Mouse (Mus musculus) 3134 (cell line): ENCODE measurements around the gene Myo1a.
"Not testable (repeated sequence)": the region's sequence is repeated elsewhere in the genome, so short reads cannot be mapped to it uniquely, and the experiment has no call there.

Experiments
- DNase-seq: peaks from one replicate; pipeline ENCODE4 v3.0.0-alpha.2; 2011; ENCODE audit warnings: low spot score; ENCODE audit not compliant: insufficient read length; ENCODE audit errors: extremely low read depth

The Myo1a gene

GRCm38 (mm10) chr10:127704766-127705220 lies at the start of gene Myo1a:
Gene Myo1a, plus strand, starts transcription at chr10:127705170.
- DNase-seq, result no peak

GRCm38 (mm10) chr10:127657617-127658016 lies 47.4 kb upstream of the Myo1a start:
- not testable (repeated sequence) for DNase-seq

- DNase-seq, result no peak
These were observed 46.9 kb upstream of the Myo1a start for GRCm38 (mm10) chr10:127658076-127658475.

- DNase-seq, result no peak
These were observed 45.4 kb upstream of the Myo1a start for GRCm38 (mm10) chr10:127659551-127659950.

- DNase-seq, result no peak
These were observed 43.6 kb upstream of the Myo1a start for GRCm38 (mm10) chr10:127661291-127661914.

GRCm38 (mm10) chr10:127661915-127662663 lies 42.9 kb upstream of the Myo1a start:
- DNase-seq, result peak; percentile 75

GRCm38 (mm10) chr10:127662666-127663253 lies 42.2 kb upstream of the Myo1a start:
- DNase-seq, result peak; percentile 61

GRCm38 (mm10) chr10:127663590-127663989 lies 41.4 kb upstream of the Myo1a start:
- no peak for DNase-seq

GRCm38 (mm10) chr10:127664166-127664565 lies 40.8 kb upstream of the Myo1a start:
- DNase-seq, result no peak

- no peak for DNase-seq
These were observed 40.1 kb upstream of the Myo1a start for GRCm38 (mm10) chr10:127664891-127665290.

- DNase-seq, result peak; percentile 47
These were observed 39.4 kb upstream of the Myo1a start for GRCm38 (mm10) chr10:127665366-127666181.

GRCm38 (mm10) chr10:127666501-127667268 lies 38.3 kb upstream of the Myo1a start, which contains the start of gene Nemp1:
Gene Nemp1, plus strand, starts transcription at chr10:127666901.
- DNase-seq, result peak; percentile 98

- peak; percentile 98 for DNase-seq
These were observed 37.5 kb upstream of the Myo1a start for GRCm38 (mm10) chr10:127667269-127668092.

- peak; percentile 94 for DNase-seq
These were observed 36.6 kb upstream of the Myo1a start, which contains the start of gene Nab2 for GRCm38 (mm10) chr10:127668093-127669050. Gene Nab2, minus strand, starts transcription at chr10:127668568.

- DNase-seq, result no peak
These were observed 35.8 kb upstream of the Myo1a start for GRCm38 (mm10) chr10:127669170-127669569.

GRCm38 (mm10) chr10:127670185-127670584 lies 34.8 kb upstream of the Myo1a start:
- no peak for DNase-seq

GRCm38 (mm10) chr10:127671276-127671675 lies 33.7 kb upstream of the Myo1a start:
- no peak for DNase-seq
